Mouse (Mus musculus): ENCODE measurements around the gene Ip6k1.

Ip6k1 gene

GRCm38 (mm10) chr9:108056361-108057261 lies 54.3 kb downstream of the Ip6k1 start:
- in situ Hi-C loops (cut with MboI, MseI): loop anchor here (5.0 kb wide), 1 partner anchor 39 kb away; no protein-coding TSS in a partner anchor

- in situ Hi-C loops (cut with MboI, MseI): loop anchor here (5.0 kb wide), 1 partner anchor 40 kb away; no protein-coding TSS in a partner anchor
Observed at GRCm38 (mm10) chr9:108057262-108057562, 54.9 kb downstream of the Ip6k1 start.

- in situ Hi-C loops (cut with MboI, MseI): loop anchor here (5.0 kb wide), 1 partner anchor 41 kb away; no protein-coding TSS in a partner anchor
Observed at GRCm38 (mm10) chr9:108058291-108058690, 56.0 kb downstream of the Ip6k1 start.

- in situ Hi-C loops (cut with MboI, MseI): no loop called here
Observed at GRCm38 (mm10) chr9:108062142-108062541, 59.8 kb downstream of the Ip6k1 start.

GRCm38 (mm10) chr9:108063361-108063760 lies 61.1 kb downstream of the Ip6k1 start:
- in situ Hi-C loops (cut with MboI, MseI): no loop called here

- in situ Hi-C loops (cut with MboI, MseI): loop anchor here (5.0 kb wide), 2 partner anchors 103 to 153 kb away; no protein-coding TSS in a partner anchor
Observed at GRCm38 (mm10) chr9:108065491-108066011, 63.2 kb downstream of the Ip6k1 start.

- in situ Hi-C loops (cut with MboI, MseI): loop anchor here (5.0 kb wide), 2 partner anchors 105 to 155 kb away; no protein-coding TSS in a partner anchor
Observed at GRCm38 (mm10) chr9:108067199-108067598, 64.9 kb downstream of the Ip6k1 start.

- in situ Hi-C loops (cut with MboI, MseI): loop anchor here (5.0 kb wide), 2 partner anchors 106 to 156 kb away; no protein-coding TSS in a partner anchor
Observed at GRCm38 (mm10) chr9:108067900-108068299, 65.6 kb downstream of the Ip6k1 start.

- in situ Hi-C loops (cut with MboI, MseI): loop anchor here (5.0 kb wide), 2 partner anchors 107 to 157 kb away; no protein-coding TSS in a partner anchor
Observed at GRCm38 (mm10) chr9:108069007-108069406, 66.7 kb downstream of the Ip6k1 start.

GRCm38 (mm10) chr9:108069529-108069928 lies 67.2 kb downstream of the Ip6k1 start:
- in situ Hi-C loops (cut with MboI, MseI): loop anchor here (5.0 kb wide), 2 partner anchors 107 to 157 kb away; no protein-coding TSS in a partner anchor

GRCm38 (mm10) chr9:108071801-108072200 lies 69.5 kb downstream of the Ip6k1 start:
- in situ Hi-C loops (cut with MboI, MseI): no loop called here

GRCm38 (mm10) chr9:108072481-108072924 lies 70.2 kb downstream of the Ip6k1 start:
- in situ Hi-C loops (cut with MboI, MseI): no loop called here

GRCm38 (mm10) chr9:108073141-108073930 lies 71.0 kb downstream of the Ip6k1 start:
- in situ Hi-C loops (cut with MboI, MseI): no loop called here

- in situ Hi-C loops (cut with MboI, MseI): no loop called here
Observed at GRCm38 (mm10) chr9:108080168-108080567, 77.9 kb downstream of the Ip6k1 start, which contains the start of gene Mst1. Gene Mst1, plus strand, starts transcription at chr9:108080436.

- in situ Hi-C loops (cut with MboI, MseI): no loop called here
Observed at GRCm38 (mm10) chr9:108082549-108082948, 80.2 kb downstream of the Ip6k1 start.

- in situ Hi-C loops (cut with MboI, MseI): no loop called here
Observed at GRCm38 (mm10) chr9:108082988-108083431, 80.7 kb downstream of the Ip6k1 start, which contains the start of gene Rnf123. Gene Rnf123, minus strand, starts transcription at chr9:108083346.

- in situ Hi-C loops (cut with MboI, MseI): no loop called here
Observed at GRCm38 (mm10) chr9:108083561-108083960, 81.3 kb downstream of the Ip6k1 start.

- in situ Hi-C loops (cut with MboI, MseI): no loop called here
Observed at GRCm38 (mm10) chr9:108085261-108085660, 83.0 kb downstream of the Ip6k1 start.

GRCm38 (mm10) chr9:108090611-108091120 lies 88.4 kb downstream of the Ip6k1 start:
- in situ Hi-C loops (cut with MboI, MseI): no loop called here

- in situ Hi-C loops (cut with MboI, MseI): no loop called here
Observed at GRCm38 (mm10) chr9:108093586-108093985, 91.3 kb downstream of the Ip6k1 start.
